Mouse (Mus musculus): ENCODE measurements around the gene Ankrd17. TPM values are rescaled to one million over a fixed set of nuclear protein-coding genes. Genes with fewer than 3 reads are reported as not detected.

Gene Ankrd17
- 10 to 100 TPM; 46.7 to 51.7 TPM for total RNA-seq (2021)
- long read RNA-seq, experiment 1, full-length matches to known transcripts = 5 of 29 reads
- long read RNA-seq, experiment 1, partial matches to known transcripts = 20 of 29 reads
- long read RNA-seq, experiment 1, other reads (novel, unspliced or antisense) = 4 of 29 reads
- long read RNA-seq, experiment 2, full-length matches to known transcripts = 2 of 21 reads
- long read RNA-seq, experiment 2, partial matches to known transcripts = 14 of 21 reads
- long read RNA-seq, experiment 2, other reads (novel, unspliced or antisense) = 5 of 21 reads

DNA sequence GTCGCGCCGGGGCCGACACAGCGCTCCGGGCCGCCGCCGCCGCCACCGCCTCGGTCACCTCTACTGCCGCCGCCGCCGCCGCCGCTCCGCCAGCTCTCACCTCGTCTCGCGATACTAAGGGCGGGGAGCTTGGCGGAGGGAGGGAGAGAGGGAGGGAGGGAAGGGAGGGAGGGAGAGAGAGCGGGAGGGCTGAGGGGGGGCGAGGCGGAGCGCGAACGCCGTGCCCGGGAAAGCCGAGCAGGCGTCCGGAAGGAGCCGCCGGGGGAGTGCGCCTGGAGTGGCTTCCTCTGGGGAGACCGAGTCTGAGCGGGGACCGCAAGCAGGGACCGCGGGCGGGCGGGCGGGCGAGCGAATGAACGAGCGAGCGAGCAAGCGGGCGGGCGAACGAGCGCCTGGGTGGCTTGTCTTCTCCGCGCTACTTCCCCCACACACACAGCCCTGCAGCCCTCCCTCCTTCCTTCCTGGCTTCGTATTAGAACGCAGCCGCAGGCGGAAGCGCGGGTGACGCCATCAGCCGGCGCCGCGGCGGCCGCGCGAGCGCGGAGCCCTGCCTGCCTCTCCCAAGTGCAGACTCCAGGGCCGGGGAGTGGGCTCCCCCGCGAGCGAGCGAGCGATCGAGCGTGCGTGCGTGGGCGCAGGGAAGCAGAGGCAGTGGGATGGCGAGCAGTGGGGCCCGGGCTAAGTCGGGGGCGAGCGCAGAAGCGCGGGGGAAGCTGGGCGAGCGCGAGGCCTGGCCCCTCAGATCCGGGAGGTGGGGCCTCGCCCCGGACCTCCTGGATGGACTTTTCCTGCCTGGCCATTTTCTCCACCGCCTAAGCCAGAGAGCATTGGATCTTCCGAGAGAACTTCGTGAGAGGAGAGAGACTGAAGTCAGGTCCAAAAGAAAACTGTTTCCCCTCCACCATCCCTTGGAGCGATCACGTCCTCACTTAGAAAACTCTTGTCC lies at the start of gene Ankrd17:
TSS of gene Ankrd17 (minus strand) at position 457 of the 946 bp plus-strand sequence.
- DNase-seq (ENCODE audit: low spot score) = peak; percentile 88

- DNase-seq (ENCODE audit: low spot score) = no peak
Observed at GRCm38 (mm10) chr5:90414925-90415295, 48.5 kb upstream of the Ankrd17 start.

DNA sequence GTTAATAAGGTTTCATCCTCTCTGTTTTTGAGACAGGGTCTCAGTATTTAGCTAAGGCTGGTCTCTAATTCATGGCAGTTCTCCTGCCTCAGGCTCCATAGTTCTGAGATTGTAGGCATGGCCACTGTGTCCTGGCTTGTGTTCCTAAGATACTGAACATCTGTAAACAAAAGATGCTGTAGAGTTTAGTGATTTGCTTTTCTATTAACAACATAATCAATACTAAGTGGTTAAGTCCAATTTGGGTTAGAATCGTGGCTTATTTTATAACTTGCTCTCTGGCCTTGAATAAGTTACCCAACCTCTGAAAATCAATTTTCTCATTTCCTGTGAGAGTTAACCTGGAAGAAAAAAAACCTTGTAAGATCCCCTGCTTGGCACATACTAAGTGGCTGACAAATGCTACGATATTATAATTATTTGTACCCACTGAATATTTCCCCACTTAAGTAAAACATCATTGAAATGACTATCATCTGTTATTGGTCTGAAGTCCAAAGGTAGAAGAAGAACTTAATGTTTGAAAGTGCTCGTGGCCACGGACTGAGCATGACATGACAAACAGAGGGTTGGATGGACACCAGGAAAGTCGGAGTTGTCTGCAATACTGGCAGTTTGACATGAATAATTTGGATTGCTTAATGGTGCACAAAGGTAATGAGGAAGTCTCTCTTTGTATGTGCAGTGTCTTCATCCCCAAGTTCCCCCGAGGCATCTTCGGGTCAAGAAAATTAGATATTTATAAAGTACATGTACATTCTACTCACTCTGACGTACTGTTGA lies 48.0 kb upstream of the Ankrd17 start:
- DNase-seq (ENCODE audit: low spot score) = no peak

GRCm38 (mm10) chr5:90405210-90405609 lies 38.8 kb upstream of the Ankrd17 start:
- no peak for DNase-seq (ENCODE audit: low spot score)

GRCm38 (mm10) chr5:90396817-90397216 lies 30.4 kb upstream of the Ankrd17 start:
- DNase-seq (ENCODE audit: low spot score) = no peak

- DNase-seq (ENCODE audit: low spot score) = no peak
Observed at GRCm38 (mm10) chr5:90394322-90394721, 27.9 kb upstream of the Ankrd17 start.

DNA sequence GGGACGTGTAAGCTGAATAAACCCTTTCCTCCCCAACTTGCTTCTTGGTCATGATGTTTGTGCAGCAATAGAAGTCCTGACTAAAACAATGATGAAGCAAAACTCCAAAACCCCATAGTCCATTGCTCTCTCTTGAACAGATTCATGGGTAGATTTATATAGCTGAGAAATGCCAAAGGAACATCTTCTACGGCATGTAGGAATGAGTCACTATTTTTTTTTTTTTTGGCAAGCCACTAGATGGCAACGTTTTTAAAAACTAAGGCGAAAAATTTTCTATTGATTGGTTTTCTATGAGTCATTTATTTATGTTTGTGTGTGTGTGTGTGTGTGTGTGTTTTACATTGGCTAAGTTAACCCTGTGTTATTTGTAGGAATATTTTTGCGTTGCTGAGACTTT lies 27.4 kb upstream of the Ankrd17 start:
- no peak for DNase-seq (ENCODE audit: low spot score)

- peak; percentile 35 for DNase-seq (ENCODE audit: low spot score)
Observed at GRCm38 (mm10) chr5:90383080-90383479, 16.7 kb upstream of the Ankrd17 start.

- DNase-seq (ENCODE audit: low spot score) = no peak
Observed at GRCm38 (mm10) chr5:90381458-90381857, 15.1 kb upstream of the Ankrd17 start.

DNA sequence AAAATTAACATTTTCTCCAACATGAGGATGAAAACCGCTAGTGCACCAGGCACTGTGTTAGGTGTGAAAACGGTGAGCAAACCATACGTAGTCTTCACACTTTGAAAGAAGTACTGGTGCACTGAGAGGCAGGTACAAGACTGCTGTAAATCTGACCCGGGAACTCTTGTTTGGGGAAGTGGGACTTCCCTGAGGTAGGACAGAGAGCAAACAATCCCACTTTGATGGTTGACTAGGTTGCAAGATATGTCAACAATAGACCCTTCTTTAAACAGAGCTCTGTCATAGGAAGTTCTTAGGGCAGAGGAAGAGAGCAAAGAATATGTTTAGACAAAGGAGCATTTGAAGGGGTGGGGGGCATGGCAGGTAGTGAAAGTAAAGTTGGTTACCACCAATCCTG lies 7.3 kb upstream of the Ankrd17 start:
- DNase-seq (ENCODE audit: low spot score) = no peak

- DNase-seq (ENCODE audit: low spot score) = no peak
Observed at GRCm38 (mm10) chr5:90370401-90370800, 4.0 kb upstream of the Ankrd17 start.

DNA sequence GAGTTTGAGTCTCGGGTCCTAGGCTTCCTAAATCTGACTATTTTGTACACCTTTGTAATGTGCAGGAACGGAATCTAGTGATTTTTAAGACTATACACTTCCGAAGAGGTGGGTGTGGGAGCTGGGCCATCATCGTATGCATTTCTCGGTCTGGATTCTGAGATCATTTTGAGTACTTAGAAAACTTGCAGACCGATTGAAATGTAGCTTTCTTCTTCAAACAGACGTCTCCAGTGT lies 608 bp upstream of the Ankrd17 start, which contains the start of gene Gm9958:
TSS of gene Gm9958 (plus strand) at position 138 of the 237 bp plus-strand sequence.
- DNase-seq (ENCODE audit: low spot score) = no peak

DNA sequence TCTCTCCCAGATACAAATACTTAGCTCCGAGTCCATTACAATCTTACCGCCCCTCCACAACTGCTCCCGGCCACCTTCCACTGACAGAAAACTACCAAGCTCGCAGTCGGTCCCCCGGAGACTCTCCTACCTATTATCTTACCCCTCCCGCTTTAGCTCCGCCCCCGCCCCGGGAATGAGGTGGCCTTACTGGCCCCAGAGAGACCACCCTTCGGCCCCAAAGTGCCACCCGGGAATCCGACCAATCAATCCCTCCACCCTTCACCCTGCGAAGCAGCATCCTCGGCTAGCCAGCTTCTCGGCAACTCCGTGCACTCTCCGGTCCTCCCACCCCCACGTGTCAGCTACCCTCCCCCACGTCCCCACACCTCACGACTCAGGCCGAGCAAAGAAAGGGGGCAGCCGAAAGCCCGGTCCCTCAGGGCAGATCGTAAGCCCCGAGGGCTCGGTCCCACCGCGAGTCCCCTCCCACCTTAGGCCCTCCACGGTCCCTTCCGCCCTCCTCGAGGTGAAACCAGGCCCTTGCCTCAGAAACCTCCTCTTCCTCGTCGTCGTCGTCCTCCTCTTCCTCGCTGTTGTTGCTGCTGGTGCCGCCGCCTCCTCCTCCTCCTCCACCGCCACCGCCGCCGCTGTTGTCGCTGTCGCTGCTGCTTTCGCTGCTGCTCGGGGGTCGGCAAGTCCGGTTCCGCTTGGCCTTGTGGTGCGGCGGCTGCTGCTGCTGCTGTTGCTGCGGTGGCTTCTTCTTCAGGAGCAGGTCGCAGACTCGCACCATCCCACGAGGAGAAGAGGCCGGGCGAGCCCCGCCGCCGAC lies 1.0 kb downstream of the Ankrd17 start:
- peak; percentile 37 for DNase-seq (ENCODE audit: low spot score)

DNA sequence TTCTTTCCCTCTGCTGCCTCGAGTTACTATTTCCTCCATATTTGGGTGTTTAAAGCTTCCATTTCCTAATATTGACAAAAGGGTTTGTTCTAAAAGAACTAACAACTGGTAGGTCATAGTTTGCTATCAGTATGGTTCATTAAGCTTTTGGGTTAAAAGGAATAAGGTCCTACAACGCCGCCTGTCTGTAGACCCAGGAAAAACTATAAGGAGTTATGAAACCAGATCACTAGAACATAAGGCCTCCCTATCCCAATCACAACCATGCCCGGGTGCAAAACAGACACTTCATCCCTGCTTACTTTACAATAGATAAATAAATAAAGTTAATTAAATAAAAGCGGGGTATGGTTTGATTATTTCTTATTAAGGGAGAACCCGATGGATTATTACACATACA lies 1.9 kb downstream of the Ankrd17 start:
- peak; percentile 86 for DNase-seq (ENCODE audit: low spot score)

- no peak for DNase-seq (ENCODE audit: low spot score)
Observed at GRCm38 (mm10) chr5:90355824-90356223, 10.6 kb downstream of the Ankrd17 start.

GRCm38 (mm10) chr5:90353552-90354317 lies 12.6 kb downstream of the Ankrd17 start:
- no peak for DNase-seq (ENCODE audit: low spot score)

GRCm38 (mm10) chr5:90346877-90347276 lies 19.5 kb downstream of the Ankrd17 start:
- DNase-seq (ENCODE audit: low spot score) = no peak

- no peak for DNase-seq (ENCODE audit: low spot score)
Observed at GRCm38 (mm10) chr5:90340847-90341246, 25.5 kb downstream of the Ankrd17 start.

DNA sequence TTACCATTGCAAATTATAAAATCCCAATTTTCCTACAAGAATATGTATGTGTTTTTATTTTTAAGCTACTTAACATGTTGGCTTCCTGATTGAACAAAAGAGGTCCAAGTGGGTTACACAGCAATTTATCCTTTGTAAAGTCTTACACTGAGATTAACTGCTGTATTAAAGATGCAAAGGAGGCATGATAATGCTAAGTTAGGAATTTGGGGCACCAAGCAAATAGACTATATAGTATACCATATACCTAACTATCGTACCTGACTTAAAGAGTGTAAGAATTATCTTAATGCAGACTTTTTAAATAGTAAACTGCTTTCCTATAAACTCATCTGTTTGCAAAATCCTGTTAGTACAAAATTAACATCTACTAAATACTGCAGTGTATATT lies 26.4 kb downstream of the Ankrd17 start:
- no peak for DNase-seq (ENCODE audit: low spot score)

GRCm38 (mm10) chr5:90339129-90339952 lies 27.0 kb downstream of the Ankrd17 start:
- peak; percentile 82 for DNase-seq (ENCODE audit: low spot score)
